Comparison of ENCODE assay signal across 8 mouse cellular contexts in genomic region chr7:75397559-75397958, GRCm38 (mm10). TPM values are rescaled to one million over a fixed set of nuclear protein-coding genes. Genes with fewer than 3 reads are reported as not detected.
A peak's percentile ranks its signal among the peaks of the same experiment; 100 is the strongest.
DNase-seq lines count a peak whose midpoint lies in the region; ATAC-seq and TF ChIP-seq lines count a peak whose summit lies in the region.

No protein-coding gene starts in this region.

- peaks cover 16% of the 10 kb centered on the region for H3K4me1 ChIP-seq in embryonic facial prominence, embryonic 10.5 days
- H3K4me1 ChIP-seq in kidney, embryonic 16.5 days (ENCODE audit: insufficient read depth, low read length): peaks cover 22% of the 10 kb centered on the region; the same call in 1 of the 2 replicates
- H3K4me1 ChIP-seq in stomach, postnatal 0 days (replicated peaks; ENCODE audit: control insufficient read depth, insufficient read depth): no peaks in the 10 kb centered on the region

- no peak for TF ChIP-seq EP300 in stomach, postnatal 0 days (optimal IDR thresholded peaks at IDR 0.05)

- DNase-seq in ovary, adult 18-20 months (ENCODE audit: low spot score): peak; percentile 12
- no peak for DNase-seq in ovary, postnatal 10 days (ENCODE audit: low spot score)
- DNase-seq in embryonic facial prominence, embryonic 10.5 days (ENCODE audit: low spot score): peak; percentile 23
- peak; percentile 89 for DNase-seq in stomach, postnatal 0 days (ENCODE audit: low spot score)
- no peak for DNase-seq in spleen, postnatal 36 days (ENCODE audit: low spot score in 2 of 2)
- no peak for DNase-seq in left cerebral cortex, adult 9 months (ENCODE audit: low spot score in 2 of 2)

- H3K4me2 ChIP-seq in kidney, embryonic 16.5 days (replicated peaks; ENCODE audit: low read depth, low read length): 0 out of 2 replicates have a peak overlapping the region, but pooled peaks have one; percentile 21
- H3K4me2 ChIP-seq in stomach, postnatal 0 days (replicated peaks; ENCODE audit: low read depth): peak overlapping the region; percentile 31

- H3K27me3 ChIP-seq in embryonic facial prominence, embryonic 10.5 days (replicated peaks; ENCODE audit: low read depth, poor library complexity, severe bottlenecking): no peaks in the 10 kb centered on the region
- H3K27me3 ChIP-seq in kidney, embryonic 16.5 days (ENCODE audit: insufficient read depth, low read length): no peaks in the 10 kb centered on the region
- no peaks in the 10 kb centered on the region for H3K27me3 ChIP-seq in stomach, postnatal 0 days (ENCODE audit: control insufficient read depth, insufficient read depth, low read length)

- H3K36me3 ChIP-seq in embryonic facial prominence, embryonic 10.5 days (replicated peaks): no peaks in the 10 kb centered on the region
- no peaks in the 10 kb centered on the region for H3K36me3 ChIP-seq in kidney, embryonic 16.5 days (ENCODE audit: insufficient read depth, low read length)
- no peaks in the 10 kb centered on the region for H3K36me3 ChIP-seq in stomach, postnatal 0 days (ENCODE audit: control insufficient read depth, insufficient read depth, low read length)

- H3K27ac ChIP-seq in embryonic facial prominence, embryonic 10.5 days (replicated peaks): no peak overlapping the region
- no peak overlapping the region for H3K27ac ChIP-seq in kidney, embryonic 16.5 days (ENCODE audit: low read length)
- H3K27ac ChIP-seq in stomach, postnatal 0 days (replicated peaks): peak overlapping the region; percentile 79

- TF ChIP-seq CTCF in stomach, postnatal 0 days (IDR thresholded peaks at IDR 0.05; ENCODE audit: low read depth): no peak

- no peak overlapping the region for H3K4me3 ChIP-seq in embryonic facial prominence, embryonic 10.5 days
- no peak overlapping the region for H3K4me3 ChIP-seq in kidney, embryonic 16.5 days (ENCODE audit: low read length)
- H3K4me3 ChIP-seq in stomach, postnatal 0 days (ENCODE audit: low read depth, low read length): no peak overlapping the region

- no peaks in the 10 kb centered on the region for H3K9me3 ChIP-seq in embryonic facial prominence, embryonic 10.5 days
- no peaks in the 10 kb centered on the region for H3K9me3 ChIP-seq in kidney, embryonic 16.5 days (ENCODE audit: low read length)
- H3K9me3 ChIP-seq in stomach, postnatal 0 days (ENCODE audit: control insufficient read depth, low read length): no peaks in the 10 kb centered on the region

- ATAC-seq in kidney, embryonic 16.5 days (ENCODE audit: low FRiP score, low TSS enrichment): no peak
- ATAC-seq in stomach, postnatal 0 days (ENCODE audit: low FRiP score, low TSS enrichment): peak; percentile 82
- ATAC-seq in granulocyte monocyte progenitor cell, adult 5-6 weeks (replicated peaks; ENCODE audit: poor library complexity, severe bottlenecking): no peak

- H3K9ac ChIP-seq in kidney, embryonic 16.5 days (replicated peaks; ENCODE audit: low read length): no peak overlapping the region
- no peak overlapping the region for H3K9ac ChIP-seq in stomach, postnatal 0 days (ENCODE audit: low read length)

- 32% methylated on average over 7 of the region's 7 CpGs for WGBS in embryonic facial prominence, embryonic 10.5 days
- WGBS in kidney, embryonic 16.5 days: 16% methylated on average over 7 of the region's 7 CpGs
- 7% methylated on average over 7 of the region's 7 CpGs for WGBS in stomach, postnatal 0 days

RNA-seq across cellular contexts. Expression of gene Akap13, which starts 57.8 kb away (rescaled TPM):
- polyA plus RNA-seq in embryonic facial prominence, embryonic 10.5 days (2016; fragmentation: Nextera tagmentation; extraction: Ambion mirVana): 34.5 and 37.6 TPM in 2 replicates
- 35.2 and 44.5 TPM in 2 replicates for polyA plus RNA-seq in kidney, embryonic 16.5 days (2015; fragmentation: Nextera tagmentation; extraction: Ambion mirVana)
- 15.2 and 18.8 TPM in 2 replicates for polyA plus RNA-seq in stomach, postnatal 0 days (2015; fragmentation: Nextera tagmentation; extraction: Ambion mirVana)
- total RNA-seq in granulocyte monocyte progenitor cell, adult 5-6 weeks (2014; fragmentation: Nextera tagmentation): 96.0 and 101 TPM in 2 replicates
- 148 and 178 TPM in 2 replicates for total RNA-seq in granulocyte monocyte progenitor cell, adult 5-6 weeks (2017)

Comparison
In these comparisons a context has a peak if more than half of its experiments do, and no peak if none do; other contexts are left out.
1. DNase-seq: peak in ovary, adult 18-20 months (single experiment), embryonic facial prominence, embryonic 10.5 days (single experiment) and stomach, postnatal 0 days (single experiment); none in ovary, postnatal 10 days (single experiment), spleen, postnatal 36 days (0 of 2) and left cerebral cortex, adult 9 months (0 of 2).